Mouse (Mus musculus) CH12.LX (cell line): ENCODE measurements around the gene Tpm1. TPM values are rescaled to one million over a fixed set of nuclear protein-coding genes. Genes with fewer than 3 reads are reported as not detected.

Experiments used
- DNase-seq: peaks from one replicate; pipeline ENCODE4 v3.0.0-alpha.2; 2013; ENCODE audit errors: extremely low read depth
- H3K27ac ChIP-seq: 2 replicates; pipeline ENCODE4 v1.5.1; 2012; ENCODE audit warnings: low read depth, mild to moderate bottlenecking, control low read depth, moderate library complexity; ENCODE audit not compliant: insufficient read depth
- H3K27me3 ChIP-seq: replicated peaks from 2 replicates; pipeline ENCODE3; 2012; ENCODE audit warnings: inconsistent platforms
- H3K36me3 ChIP-seq, 2 experiments: replicated peaks in 1 of 2; 2 replicates each; pipeline versions ENCODE3 to v1.6.1; 2012; ENCODE audit warnings: inconsistent platforms in 1 of 2, low read length in 1 of 2, mild to moderate bottlenecking in 1 of 2, mixed read lengths in 1 of 2, moderate library complexity in 1 of 2; ENCODE audit not compliant: control insufficient read depth in 1 of 2, insufficient read depth in 1 of 2
- H3K4me1 ChIP-seq, 2 experiments: 2 replicates each; pipeline ENCODE4 v1.6.1; 2012; ENCODE audit warnings: inconsistent platforms in 1 of 2, moderate library complexity in 1 of 2; ENCODE audit not compliant: insufficient read depth in 2 of 2, control insufficient read depth in 1 of 2
- H3K4me2 ChIP-seq: 2 replicates; pipeline ENCODE4 v1.6.1; 2012; ENCODE audit warnings: low read depth, mild to moderate bottlenecking, control low read depth; ENCODE audit not compliant: poor library complexity, insufficient read depth, severe bottlenecking
- H3K4me3 ChIP-seq, 3 experiments: fragments of 150-350 bp in 1 of 3; sonication (generic) in 1 of 3; replicated peaks in 1 of 3; 2 replicates each; pipeline versions ENCODE3 to v1.5.1; 2011 to 2012; ENCODE audit warnings: low read depth in 2 of 3, low read length in 2 of 3, mild to moderate bottlenecking in 2 of 3, moderate library complexity in 2 of 3, control low read depth in 1 of 3, improper control_type of control experiment in 1 of 3, inconsistent platforms in 1 of 3, mixed read lengths in 1 of 3; ENCODE audit not compliant: poor library complexity in 1 of 3
- H3K79me2 ChIP-seq: replicated peaks from 2 replicates; pipeline ENCODE4 v1.6.1; 2012; ENCODE audit warnings: mild to moderate bottlenecking, moderate library complexity; ENCODE audit not compliant: control insufficient read depth, poor library complexity, insufficient read depth, severe bottlenecking; ENCODE audit errors: extremely low read depth
- H3K9ac ChIP-seq: 2 replicates; pipeline ENCODE4 v1.6.1; 2012; ENCODE audit warnings: low read depth, mild to moderate bottlenecking, control low read depth, moderate library complexity; ENCODE audit not compliant: insufficient read depth
- H3K9me3 ChIP-seq: replicated peaks from 2 replicates; pipeline ENCODE3; 2012; ENCODE audit warnings: low read length, inconsistent platforms, mixed read lengths
- CTCF ChIP-seq, 2 experiments: IDR thresholded peaks in 1 of 2; conservative IDR thresholded peaks in 1 of 2; 2 replicates each; pipeline ENCODE4 v1.5.1; 2011 to 2012; ENCODE audit warnings: low read depth in 2 of 2, low read length in 2 of 2, improper control_type of control experiment in 1 of 2, inconsistent platforms in 1 of 2, mild to moderate bottlenecking in 1 of 2, moderate library complexity in 1 of 2
- E2F4 ChIP-seq: IDR thresholded peaks from 2 replicates; pipeline ENCODE4 v1.6.1; 2011; ENCODE audit warnings: low read depth, low read length, improper control_type of control experiment; ENCODE audit not compliant: insufficient replicate concordance
- ELF1 ChIP-seq: IDR thresholded peaks from 2 replicates; pipeline ENCODE4 v1.6.1; 2014; ENCODE audit warnings: low read depth, mild to moderate bottlenecking, inconsistent platforms, low read length, improper control_type of control experiment
- HCFC1 ChIP-seq: IDR thresholded peaks from 2 replicates; pipeline ENCODE4 v1.6.1; 2012; ENCODE audit warnings: low read depth, mild to moderate bottlenecking, inconsistent platforms, low read length, improper control_type of control experiment
- IRF4 ChIP-seq: IDR thresholded peaks from 2 replicates; pipeline ENCODE4 v1.6.1; 2014; ENCODE audit warnings: low read depth, mild to moderate bottlenecking, inconsistent platforms, low read length, improper control_type of control experiment
- JUN ChIP-seq: IDR thresholded peaks from 2 replicates; pipeline ENCODE4 v1.6.1; 2011; ENCODE audit warnings: low read depth, mild to moderate bottlenecking, low read length, improper control_type of control experiment, moderate library complexity; ENCODE audit not compliant: insufficient read depth
- JUND ChIP-seq: conservative IDR thresholded peaks from 2 replicates; pipeline ENCODE4 v1.6.1; 2011; ENCODE audit warnings: low read depth, low read length, improper control_type of control experiment
- KAT2A ChIP-seq: IDR thresholded peaks from 2 replicates; pipeline ENCODE4 v1.6.1; 2012; ENCODE audit warnings: low read length, improper control_type of control experiment, inconsistent platforms; ENCODE audit not compliant: insufficient replicate concordance
- MAFK ChIP-seq: IDR thresholded peaks from 2 replicates; pipeline ENCODE4 v1.6.1; 2011; ENCODE audit warnings: low read length, improper control_type of control experiment; ENCODE audit not compliant: insufficient replicate concordance
- MAX ChIP-seq: IDR thresholded peaks from 2 replicates; pipeline ENCODE4 v1.6.1; 2011; ENCODE audit warnings: low read length, improper control_type of control experiment
- MAZ ChIP-seq: IDR thresholded peaks from 2 replicates; pipeline ENCODE4 v1.6.1; 2012; ENCODE audit warnings: low read depth, mild to moderate bottlenecking, inconsistent platforms, low read length, improper control_type of control experiment, moderate library complexity
- MEF2A ChIP-seq: IDR thresholded peaks from 2 replicates; pipeline ENCODE4 v1.6.1; 2014; ENCODE audit warnings: low read depth, mild to moderate bottlenecking, inconsistent platforms, low read length, improper control_type of control experiment, borderline replicate concordance
- MXI1 ChIP-seq: IDR thresholded peaks from 2 replicates; pipeline ENCODE4 v1.6.1; 2011; ENCODE audit warnings: mild to moderate bottlenecking, low read depth, low read length, improper control_type of control experiment
- MYC ChIP-seq: IDR thresholded peaks from 2 replicates; pipeline ENCODE4 v1.6.1; 2011; ENCODE audit warnings: low read depth, mild to moderate bottlenecking, improper control_type of control experiment, low read length
- NELFE ChIP-seq: IDR thresholded peaks from 2 replicates; pipeline ENCODE4 v1.6.1; 2011; ENCODE audit warnings: low read depth, low read length, improper control_type of control experiment
- NRF1 ChIP-seq: IDR thresholded peaks from 2 replicates; pipeline ENCODE4 v1.6.1; 2014; ENCODE audit warnings: low read depth, mild to moderate bottlenecking, inconsistent platforms, low read length, improper control_type of control experiment, moderate library complexity
- PAX5 ChIP-seq: IDR thresholded peaks from 2 replicates; pipeline ENCODE4 v1.6.1; 2012; ENCODE audit warnings: low read length, inconsistent platforms, mixed read lengths
- RAD21 ChIP-seq: IDR thresholded peaks from 2 replicates; pipeline ENCODE4 v1.6.1; 2011; ENCODE audit warnings: low read depth, mild to moderate bottlenecking, low read length, improper control_type of control experiment, moderate library complexity
- TBP ChIP-seq: conservative IDR thresholded peaks from 2 replicates; pipeline ENCODE4 v1.6.1; 2011; ENCODE audit warnings: low read depth, low read length, improper control_type of control experiment
- USF2 ChIP-seq: conservative IDR thresholded peaks from 2 replicates; pipeline ENCODE4 v1.6.1; 2011; ENCODE audit warnings: low read depth, low read length, improper control_type of control experiment
- ZC3H11A ChIP-seq: IDR thresholded peaks from 2 replicates; pipeline ENCODE4 v1.6.1; 2012; ENCODE audit warnings: low read depth, mild to moderate bottlenecking, inconsistent platforms, low read length, improper control_type of control experiment
- ZKSCAN1 ChIP-seq: IDR thresholded peaks from 2 replicates; pipeline ENCODE4 v1.6.1; 2012; ENCODE audit warnings: low read depth, inconsistent platforms, low read length, improper control_type of control experiment, borderline replicate concordance
- ZNF384 ChIP-seq: IDR thresholded peaks from 2 replicates; pipeline ENCODE4 v1.6.1; 2012; ENCODE audit warnings: low read depth, low read length, improper control_type of control experiment, inconsistent platforms
- dilution Hi-C: fragments of 300-500 bp; cut with MboI; formaldehyde crosslinking; loops from 2 replicates; pipeline ENCODE4 v1.14.3; 2020; ENCODE audit warnings: low sequenced_read_pairs; ENCODE audit not compliant: extremely low pct_unique_long_range_greater_than_20kb, extremely low pct_ligation_motif_present
- in situ Hi-C: fragments of 300-500 bp; cut with MboI; formaldehyde crosslinking; loops from 3 replicates; pipeline ENCODE4 v1.14.3; 2019; ENCODE audit warnings: low sequenced_read_pairs, low pct_ligation_motif_present, low pct_unique_long_range_greater_than_20kb, mixed read lengths
- polyA plus RNA-seq: library from polyadenylated mRNA; unstranded; fragments of >175 nt; gene quantifications from 2 replicates; pipeline ENCODE4 v1.2.1, GENCODE M21; 2012; ENCODE audit warnings: low read depth; ENCODE audit not compliant: insufficient read length
- total RNA-seq, 2 experiments: library from RNA; depleted of rRNA; stranded (reverse); fragments of 300-350 nt in 1 of 2; fragments of >200 nt in 1 of 2; gene quantifications; 2 replicates each; pipeline ENCODE4 v1.2.3; 2012 to 2014

Gene Tpm1
- total and polyA plus RNA-seq, 3 experiments: 34.6 to 178 (median 63.1) TPM

- TF ChIP-seq ELF1 (peak; percentile 91), MAZ (peak; percentile 48; the same call in 1 of the 2 replicates), USF2 (no peak), JUND (no peak), MXI1 (peak; percentile 51; the same call in 1 of the 2 replicates), KAT2A (no peak), MAX (0 out of 2 replicates have a peak, but pooled peaks have one; percentile 22), HCFC1 (peak; percentile 58; the same call in 1 of the 2 replicates), TBP (no peak), ZNF384 (peak; percentile 53; the same call in 1 of the 2 replicates), ZC3H11A (peak; percentile 30; the same call in 1 of the 2 replicates), NRF1 (peak; percentile 96), RAD21 (peak; percentile 95), NELFE (peak; percentile 82), ZKSCAN1 (no peak)
Observed at GRCm38 (mm10) chr9:67043231-67044199, 5.7 kb downstream of the Tpm1 start (continued).

- H3K36me3 ChIP-seq: peaks cover 0 to 20% of the 10 kb centered on the region in 2 experiments
- H3K4me2 ChIP-seq: peak overlapping the region; percentile 77
- in situ Hi-C loops (loop anchor here (5.0 to 10.0 kb wide), 4 partner anchors 41 to 222 kb away; no protein-coding TSS in a partner anchor), dilution Hi-C loops (no loop called here)
- H3K4me1 ChIP-seq: peaks cover 5 to 53% of the 10 kb centered on the region in 2 experiments; a peak in 3 of 4 replicates
- peak overlapping the region; percentile 73 to 92 (median 74) for H3K4me3 ChIP-seq
- H3K27me3 ChIP-seq: no peaks in the 10 kb centered on the region
- H3K27ac ChIP-seq: no peak overlapping the region
- H3K9me3 ChIP-seq: no peaks in the 10 kb centered on the region
- peak overlapping the region; percentile 80 for H3K9ac ChIP-seq
- peaks cover 2% of the 10 kb centered on the region; the same call in 1 of the 2 replicates for H3K79me2 ChIP-seq
- DNase-seq: no peak
- TF ChIP-seq MYC (no peak), MXI1 (no peak), MAFK (no peak), JUN (no peak), PAX5 (no peak), CTCF (conservative IDR thresholded peaks at IDR 0.05 in 1 of 2, IDR thresholded peaks at IDR 0.05 in 1 of 2; ENCODE audit: low read depth in 2 of 2, low read length in 2 of 2) (no peak), IRF4 (no peak), MEF2A (no peak), KAT2A (no peak), MAX (no peak), E2F4 (no peak), HCFC1 (no peak), JUND (no peak)
Observed at GRCm38 (mm10) chr9:67042813-67043207, 6.4 kb downstream of the Tpm1 start.
